ENCODE assay signal across 9 mouse cellular contexts in genomic region chr4:127173461-127173860, GRCm38 (mm10). TPM values are rescaled to one million over a fixed set of nuclear protein-coding genes. Genes with fewer than 3 reads are reported as not detected.
A peak's percentile ranks its signal among the peaks of the same experiment; 100 is the strongest.
DNase-seq lines count a peak whose midpoint lies in the region; ATAC-seq and TF ChIP-seq lines count a peak whose summit lies in the region.
"Had no signal": no experiment of that assay in that cellular context is flagged by ENCODE, and none has a peak within 500 bp of the region (broad histone marks: within the 10 kb centered on the region; RNA-seq: fewer than 3 reads in every experiment).

No protein-coding gene starts in this region.

- no peak overlapping the region for H3K4me3 ChIP-seq in hindbrain, embryonic 11.5 days (ENCODE audit: low read depth, low read length)
- no peak overlapping the region for H3K4me3 ChIP-seq in hindbrain, embryonic 13.5 days
- H3K4me3 ChIP-seq in lung, embryonic 14.5 days (ENCODE audit: low read depth, low read length): no peak overlapping the region
- H3K4me3 ChIP-seq: embryonic facial prominence, embryonic 12.5 days had no signal

- no peaks in the 10 kb centered on the region for H3K36me3 ChIP-seq in hindbrain, embryonic 11.5 days (ENCODE audit: control insufficient read depth, insufficient read depth, low read length)
- H3K36me3 ChIP-seq in hindbrain, embryonic 13.5 days: no peaks in the 10 kb centered on the region
- no peaks in the 10 kb centered on the region for H3K36me3 ChIP-seq in lung, embryonic 14.5 days (ENCODE audit: insufficient read depth)
- H3K36me3 ChIP-seq: embryonic facial prominence, embryonic 12.5 days had no signal

- H3K27me3 ChIP-seq in hindbrain, embryonic 11.5 days (ENCODE audit: control insufficient read depth, insufficient read depth, low read length): peaks cover 2% of the 10 kb centered on the region; the same call in 1 of the 2 replicates
- H3K27me3 ChIP-seq in hindbrain, embryonic 13.5 days: 0 out of 2 replicates have a peak, but pooled peaks cover 6% of the 10 kb centered on the region
- peaks cover 33% of the 10 kb centered on the region for H3K27me3 ChIP-seq in lung, embryonic 14.5 days (ENCODE audit: insufficient read depth, low read length)

- no peak overlapping the region for H3K9ac ChIP-seq in hindbrain, embryonic 11.5 days (ENCODE audit: low read depth, low read length)
- no peak overlapping the region for H3K9ac ChIP-seq in hindbrain, embryonic 13.5 days
- H3K9ac ChIP-seq in lung, embryonic 14.5 days: no peak overlapping the region
- H3K9ac ChIP-seq: embryonic facial prominence, embryonic 12.5 days had no signal

- no peak for TF ChIP-seq CTCF in lung, embryonic 14.5 days (IDR thresholded peaks at IDR 0.05; ENCODE audit: low read depth)

- intact Hi-C loops in heart, postnatal 14 days (cut with DNase I): no loop called here

- no peak overlapping the region for H3K4me2 ChIP-seq in hindbrain, embryonic 11.5 days (replicated peaks; ENCODE audit: low read depth, low read length)
- no peak overlapping the region for H3K4me2 ChIP-seq in hindbrain, embryonic 13.5 days
- H3K4me2 ChIP-seq in lung, embryonic 14.5 days: no peak overlapping the region
- H3K4me2 ChIP-seq: embryonic facial prominence, embryonic 12.5 days had no signal

- H3K27ac ChIP-seq in hindbrain, embryonic 11.5 days (ENCODE audit: low read depth, low read length): no peak overlapping the region
- no peak overlapping the region for H3K27ac ChIP-seq in hindbrain, embryonic 13.5 days
- no peak overlapping the region for H3K27ac ChIP-seq in lung, embryonic 14.5 days (ENCODE audit: low read depth)
- H3K27ac ChIP-seq: embryonic facial prominence, embryonic 12.5 days had no signal

- peak; percentile 79 for DNase-seq in hindbrain, embryonic 11.5 days (ENCODE audit: low spot score)
- peak; percentile 78 for DNase-seq in ES-CJ7 (ENCODE audit: low read depth, low spot score)
- DNase-seq in c-Kit-positive CD71-positive TER-119-negative erythroid progenitor cells, embryonic 14.5 days (ENCODE audit: low read depth): peak; percentile 50
- DNase-seq in heart, postnatal 14 days: peak; percentile 77 to 83
- DNase-seq in lung, embryonic 14.5 days: peak; percentile 94
- DNase-seq in retina, postnatal 1 day: peak; percentile 81
- DNase-seq in layer of hippocampus, postnatal 36 days: no peak

- H3K4me1 ChIP-seq in hindbrain, embryonic 11.5 days (replicated peaks; ENCODE audit: control insufficient read depth, insufficient read depth, low read length): peaks cover 6% of the 10 kb centered on the region; the same call in 1 of the 2 replicates
- peaks cover 61% of the 10 kb centered on the region for H3K4me1 ChIP-seq in hindbrain, embryonic 13.5 days (replicated peaks)
- 0 out of 2 replicates have a peak, but pooled peaks cover 5% of the 10 kb centered on the region for H3K4me1 ChIP-seq in lung, embryonic 14.5 days (ENCODE audit: insufficient read depth)

- 4% methylated on average over 8 of the region's 8 CpGs for WGBS in hindbrain, embryonic 11.5 days
- WGBS in hindbrain, embryonic 13.5 days: 4% methylated on average over 8 of the region's 8 CpGs
- WGBS in lung, embryonic 14.5 days: under 1% methylated on average over 8 of the region's 8 CpGs

- ATAC-seq in hindbrain, embryonic 11.5 days (ENCODE audit: low FRiP score): no peak
- no peak for ATAC-seq in hindbrain, embryonic 13.5 days (ENCODE audit: low FRiP score)
- no peak for ATAC-seq in lung, embryonic 14.5 days (ENCODE audit: insufficient read depth)

- no peaks in the 10 kb centered on the region for H3K9me3 ChIP-seq in hindbrain, embryonic 11.5 days (ENCODE audit: control insufficient read depth, low read length)
- no peaks in the 10 kb centered on the region for H3K9me3 ChIP-seq in hindbrain, embryonic 13.5 days
- H3K9me3 ChIP-seq in lung, embryonic 14.5 days (ENCODE audit: low read depth, low read length): no peaks in the 10 kb centered on the region
- H3K9me3 ChIP-seq: embryonic facial prominence, embryonic 12.5 days had no signal

RNA-seq across cellular contexts. Expression of gene Dlgap3, which starts 4.5 kb away (rescaled TPM):
- 6.7 and 7.1 TPM in 2 replicates for polyA plus RNA-seq in hindbrain, embryonic 11.5 days (2014; fragmentation: Nextera tagmentation; extraction: Ambion mirVana)
- 13.1 and 13.4 TPM in 2 replicates for polyA plus RNA-seq in hindbrain, embryonic 13.5 days (2015; fragmentation: Nextera tagmentation; extraction: Ambion mirVana)
- under 1 TPM; 0.26 to 0.29 TPM for total RNA-seq in heart, postnatal 14 days (2021)
- polyA plus RNA-seq in lung, embryonic 14.5 days (2014; fragmentation: Nextera tagmentation; extraction: Ambion mirVana): 0.97 and 1.4 TPM in 2 replicates
- 100 to 1,000 TPM; 283 to 287 TPM for total RNA-seq in layer of hippocampus, postnatal 36 days (2021)

RNA-seq across cellular contexts. Expression of gene Tmem35b, which starts 50.0 kb away (rescaled TPM):
- 14.0 and 14.2 TPM in 2 replicates for polyA plus RNA-seq in hindbrain, embryonic 11.5 days (2014; fragmentation: Nextera tagmentation; extraction: Ambion mirVana)
- polyA plus RNA-seq in hindbrain, embryonic 13.5 days (2015; fragmentation: Nextera tagmentation; extraction: Ambion mirVana): 20.5 and 21.5 TPM in 2 replicates
- total RNA-seq in heart, postnatal 14 days (2021): 1 to 10 TPM; 1.6 to 2.2 TPM
- polyA plus RNA-seq in lung, embryonic 14.5 days (2014; fragmentation: Nextera tagmentation; extraction: Ambion mirVana): 13.1 and 14.9 TPM in 2 replicates
- 1 to 10 TPM; 4.6 to 4.9 TPM for total RNA-seq in layer of hippocampus, postnatal 36 days (2021)

Comparison
In these comparisons a context has a peak if more than half of its experiments do, and no peak if none do; other contexts are left out.
1. DNase-seq: peak in hindbrain, embryonic 11.5 days (single experiment), ES-CJ7 (single experiment), c-Kit-positive CD71-positive TER-119-negative erythroid progenitor cells, embryonic 14.5 days (single experiment), heart, postnatal 14 days (2 of 2), lung, embryonic 14.5 days (single experiment) and retina, postnatal 1 day (single experiment); none in layer of hippocampus, postnatal 36 days (0 of 2).